Mouse (Mus musculus) heart, adult 2 months (tissue): ENCODE results near the gene Ano10. TPM values are rescaled to one million over a fixed set of nuclear protein-coding genes. Genes with fewer than 3 reads are reported as not detected.

Experiments
- DNase-seq, 2 experiments: peaks; one replicate each; pipeline ENCODE4 v3.0.0; 2021
- H3K27ac ChIP-seq: fragments of 200-600 bp; 2 replicates; pipeline ENCODE4 v1.8.1; 2022
- H3K27me3 ChIP-seq: fragments of 200-500 bp; 2 replicates; pipeline ENCODE4 v1.6.1; 2012; ENCODE audit warnings: mild to moderate bottlenecking, low read length, inconsistent platforms, mixed read lengths; ENCODE audit not compliant: control insufficient read depth, insufficient read depth
- H3K36me3 ChIP-seq: fragments of 200-500 bp; 2 replicates; pipeline ENCODE4 v1.6.1; 2012; ENCODE audit warnings: low read length, inconsistent platforms; ENCODE audit not compliant: control insufficient read depth, insufficient read depth
- H3K4me1 ChIP-seq: fragments of 200-500 bp; 2 replicates; pipeline ENCODE4 v1.6.1; 2011; ENCODE audit warnings: low read length; ENCODE audit not compliant: control insufficient read depth, insufficient read depth
- H3K4me3 ChIP-seq: fragments of 200-600 bp; 2 replicates; pipeline ENCODE4 v1.8.1; 2022
- H3K79me2 ChIP-seq: fragments of 200-500 bp; replicated peaks from 2 replicates; pipeline ENCODE4 v1.6.1; 2012; ENCODE audit warnings: mild to moderate bottlenecking, inconsistent platforms, low read length, moderate library complexity, mixed read lengths; ENCODE audit not compliant: control insufficient read depth, insufficient read depth
- H3K9ac ChIP-seq: fragments of 200-500 bp; 2 replicates; pipeline ENCODE4 v1.6.1; 2012; ENCODE audit warnings: low read depth, mild to moderate bottlenecking, control low read depth, inconsistent platforms, low read length, mixed read lengths
- CTCF ChIP-seq: fragments of 200-600 bp; IDR thresholded peaks from 2 replicates; pipeline ENCODE4 v1.8.1; 2022; ENCODE audit warnings: antibody characterized with exemption, mild to moderate bottlenecking, moderate library complexity
- EP300 ChIP-seq: fragments of 200-500 bp; IDR thresholded peaks from 2 replicates; pipeline ENCODE4 v1.6.1; 2011; ENCODE audit warnings: low read depth, low read length, control low read depth; ENCODE audit not compliant: insufficient read depth
- POLR2A ChIP-seq: fragments of 200-500 bp; IDR thresholded peaks from 2 replicates; pipeline ENCODE4 v1.6.1; 2011; ENCODE audit warnings: mild to moderate bottlenecking, low read depth, low read length, control low read depth; ENCODE audit not compliant: insufficient read depth
- WGBS: fragments of 180-500 bp; shearing (Covaris S2); methylation state at CpG from one replicate; pipeline ENCODE4 v1.1.7; 2018; 5-methylcytosine and 5-hydroxymethylcytosine counted together
- intact Hi-C: fragments of 180-260 bp; cut with DNase I; formaldehyde crosslinking; loops from one replicate; pipeline ENCODE4 v1.15.1; 2025
- polyA plus RNA-seq: library from polyadenylated mRNA; depleted of rRNA; stranded (reverse); fragments of >200 nt; gene quantifications from 2 replicates; pipeline ENCODE4 v1.2.3, GENCODE M21; 2012
- total RNA-seq, 2 experiments: library from RNA; stranded (reverse); gene quantifications; 2 replicates each; pipeline ENCODE4 v1.2.3; 2021

The Ano10 gene
- total and polyA plus RNA-seq, 3 experiments, result 167 to 214 (median 180) TPM

DNA sequence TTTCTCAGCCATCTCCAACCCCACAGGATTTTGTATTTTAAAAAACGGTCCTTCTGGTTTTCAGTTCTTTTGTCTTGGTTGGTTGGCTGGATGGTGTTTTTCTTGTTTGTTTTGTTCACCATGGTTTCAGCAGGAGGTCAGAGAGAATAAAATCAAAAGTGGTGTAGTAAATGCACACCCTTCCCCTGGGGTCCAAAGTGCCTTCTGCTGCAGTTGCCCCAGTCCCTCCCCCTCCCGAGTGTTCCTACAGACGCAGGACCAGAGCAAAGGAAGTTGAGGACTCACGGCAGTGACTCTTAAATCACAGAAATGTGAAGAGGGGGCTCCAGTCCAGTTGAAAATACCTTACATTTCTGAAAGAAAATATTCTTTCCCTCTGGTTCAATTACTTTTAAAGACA, 19.9 kb downstream of the Ano10 start:
- no peaks in the 10 kb centered on the region for H3K36me3 ChIP-seq
- no peaks in the 10 kb centered on the region for H3K27me3 ChIP-seq
- no peak overlapping the region for H3K9ac ChIP-seq
- no peaks in the 10 kb centered on the region for H3K4me1 ChIP-seq
- no peak overlapping the region for H3K4me3 ChIP-seq
- TF ChIP-seq CTCF, result no peak
- no peak for TF ChIP-seq POLR2A
- no peak for TF ChIP-seq EP300
- no peaks in the 10 kb centered on the region for H3K79me2 ChIP-seq
- intact Hi-C loops, result no loop called here
- H3K27ac ChIP-seq, result no peak overlapping the region
- DNase-seq, result no peak
- WGBS, result 69% methylated on average over 4 of the region's 4 CpGs

DNA sequence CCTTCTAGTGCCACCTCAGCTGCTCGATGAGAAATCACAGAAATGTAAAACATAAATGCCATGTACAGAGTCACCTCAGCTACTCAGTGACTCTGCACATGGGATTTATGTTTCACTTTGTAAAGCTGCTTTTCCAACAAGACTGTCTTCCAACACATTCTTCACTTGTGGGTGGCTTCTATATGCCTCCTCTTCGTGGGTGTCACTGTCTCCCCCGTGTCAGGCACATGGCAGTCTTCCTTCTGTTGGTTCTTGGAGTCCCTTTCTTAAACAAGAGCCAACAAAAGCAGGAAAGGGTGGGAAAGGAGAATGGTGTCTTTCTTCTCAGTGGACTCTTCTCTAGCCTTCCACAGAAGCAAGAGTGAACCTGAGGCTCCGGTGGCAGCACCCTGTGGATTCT, 20.3 kb downstream of the Ano10 start:
- Histone ChIP-seq H3K4me3 (no peak overlapping the region), H3K27me3 (no peaks in the 10 kb centered on the region), H3K79me2 (no peaks in the 10 kb centered on the region), H3K9ac (no peak overlapping the region), H3K27ac (no peak overlapping the region), H3K4me1 (no peaks in the 10 kb centered on the region), H3K36me3 (no peaks in the 10 kb centered on the region)
- intact Hi-C loops, result no loop called here
- 74% methylated on average over 4 of the region's 4 CpGs for WGBS
- TF ChIP-seq POLR2A (no peak), CTCF (no peak), EP300 (no peak)
- no peak for DNase-seq

DNA sequence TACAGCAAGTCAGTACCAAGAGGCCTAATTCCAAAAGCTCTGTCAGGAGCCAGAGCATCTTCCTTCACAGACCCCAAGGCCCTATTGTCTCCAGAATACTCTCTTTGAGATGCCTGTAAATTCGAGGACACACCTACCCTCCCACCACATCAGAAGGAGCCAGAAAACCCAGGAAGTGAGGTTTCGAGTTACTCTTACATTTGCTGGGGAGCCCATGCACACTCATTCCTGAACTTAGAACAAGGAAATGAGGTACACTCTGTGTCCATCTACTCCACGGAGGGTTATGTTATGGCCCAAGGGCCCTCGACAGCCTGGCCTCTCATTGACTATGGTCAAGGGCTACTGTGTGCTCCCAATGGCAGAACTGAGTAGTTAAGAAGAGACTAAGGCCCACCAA, 22.4 kb downstream of the Ano10 start:
- Histone ChIP-seq H3K79me2 (no peaks in the 10 kb centered on the region), H3K4me3 (no peak overlapping the region), H3K27me3 (no peaks in the 10 kb centered on the region), H3K9ac (no peak overlapping the region), H3K27ac (no peak overlapping the region), H3K36me3 (no peaks in the 10 kb centered on the region), H3K4me1 (no peaks in the 10 kb centered on the region)
- DNase-seq, result no peak
- intact Hi-C loops, result no loop called here
- TF ChIP-seq POLR2A (no peak), CTCF (no peak), EP300 (no peak)
- 65% methylated on average over 4 of the region's 4 CpGs for whole genome bisulfite sequencing

DNA sequence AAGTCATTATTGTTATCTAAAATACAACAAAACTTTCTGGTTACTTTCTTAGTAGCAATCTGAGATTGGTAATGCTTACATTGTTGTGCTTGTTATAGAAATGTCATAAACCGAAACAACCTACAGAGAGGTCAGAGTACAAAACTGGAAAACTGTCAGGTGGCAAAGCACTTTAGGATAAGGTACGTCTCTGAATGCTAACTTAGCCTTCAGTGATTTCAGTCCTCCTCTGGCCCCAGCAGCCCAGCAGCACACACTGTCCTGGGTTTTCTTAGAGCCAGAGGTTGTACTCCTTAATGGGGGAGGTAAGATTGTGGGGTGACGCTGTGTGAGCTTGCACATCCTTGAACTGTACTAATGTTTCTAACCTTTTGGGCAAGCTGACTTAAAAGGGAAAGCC, 22.9 kb downstream of the Ano10 start:
- no peak for DNase-seq
- Histone ChIP-seq H3K4me1 (no peaks in the 10 kb centered on the region), H3K36me3 (no peaks in the 10 kb centered on the region), H3K27ac (no peak overlapping the region), H3K4me3 (no peak overlapping the region), H3K9ac (no peak overlapping the region), H3K79me2 (no peaks in the 10 kb centered on the region), H3K27me3 (no peaks in the 10 kb centered on the region)
- no peak for TF ChIP-seq EP300
- TF ChIP-seq POLR2A, result no peak
- no peak for TF ChIP-seq CTCF
- intact Hi-C loops, result no loop called here
- 92% methylated on average over 3 of the region's 3 CpGs for WGBS

DNA sequence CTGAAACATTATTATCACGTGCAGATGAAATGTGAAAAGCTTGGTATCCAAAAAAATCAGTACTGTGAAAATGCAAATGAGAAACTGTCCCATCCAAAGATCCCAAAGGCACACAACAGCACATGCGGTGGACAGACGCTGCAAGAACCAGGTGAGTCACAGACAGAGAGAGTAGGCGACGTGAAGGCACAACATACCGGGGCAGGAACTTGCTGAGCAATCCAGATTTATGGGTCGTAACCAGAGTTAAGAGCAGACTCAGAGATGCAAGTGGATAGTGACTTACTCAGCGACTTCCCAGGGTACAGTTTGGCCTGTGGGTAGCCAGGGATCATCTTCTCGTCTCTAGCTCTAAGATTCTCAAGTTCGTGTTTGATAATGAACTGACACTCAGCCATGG, 23.3 kb downstream of the Ano10 start:
- 89% methylated on average over 10 of the region's 10 CpGs for WGBS
- no peak for DNase-seq
- no peak for TF ChIP-seq EP300
- no peak for TF ChIP-seq POLR2A
- no peak for TF ChIP-seq CTCF
- H3K27ac ChIP-seq, result no peak overlapping the region
- H3K4me1 ChIP-seq, result no peaks in the 10 kb centered on the region
- no peaks in the 10 kb centered on the region for H3K79me2 ChIP-seq
- no peaks in the 10 kb centered on the region for H3K27me3 ChIP-seq
- intact Hi-C loops, result no loop called here
- no peaks in the 10 kb centered on the region for H3K36me3 ChIP-seq
- no peak overlapping the region for H3K4me3 ChIP-seq
- no peak overlapping the region for H3K9ac ChIP-seq

DNA sequence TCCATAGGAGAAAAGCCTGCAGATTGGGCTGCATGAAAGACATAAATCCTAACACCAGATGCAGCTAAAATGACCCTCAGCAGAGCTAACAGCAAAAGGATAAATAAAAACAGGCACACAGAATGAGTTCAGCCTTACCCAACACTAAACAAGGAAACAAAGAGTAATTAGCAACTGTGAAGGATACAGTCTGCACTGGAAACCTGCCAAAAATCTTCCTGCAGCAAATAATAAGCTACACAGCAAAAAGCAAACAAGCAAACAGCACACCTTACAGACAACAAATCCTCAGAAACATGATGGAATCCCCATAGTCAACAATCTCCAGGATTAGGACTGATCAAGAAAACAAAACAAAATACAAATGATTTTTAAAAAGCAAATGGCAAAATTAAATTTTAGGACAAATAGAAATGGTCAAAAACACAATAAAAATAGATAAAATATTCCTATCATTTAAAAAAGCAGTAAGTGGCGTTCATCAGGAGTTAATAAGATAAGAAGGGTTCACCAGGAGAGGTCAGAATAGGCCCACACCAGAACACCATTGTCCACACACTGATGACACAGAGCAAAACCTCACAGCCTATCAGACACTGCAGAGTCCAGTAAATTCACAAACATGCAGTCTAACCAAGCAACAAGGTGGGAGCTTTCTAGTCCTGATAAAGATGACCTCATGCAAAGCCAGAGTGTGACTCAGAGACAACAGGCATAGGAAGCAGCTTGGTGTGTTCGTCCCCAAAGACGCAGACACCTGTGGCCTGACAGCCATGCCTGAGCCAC, 24.8 kb downstream of the Ano10 start:
- TF ChIP-seq CTCF (peak; percentile 12; the same call in 1 of the 2 replicates), EP300 (no peak)
- intact Hi-C loops, result no loop called here
- no peak for DNase-seq
- no peaks in the 10 kb centered on the region for H3K79me2 ChIP-seq
- no peak overlapping the region for H3K9ac ChIP-seq
- 85% methylated on average over 3 of the region's 3 CpGs for WGBS
- H3K27me3 ChIP-seq, result no peaks in the 10 kb centered on the region
- H3K4me3 ChIP-seq, result no peak overlapping the region
- no peaks in the 10 kb centered on the region for H3K4me1 ChIP-seq
- H3K36me3 ChIP-seq, result no peaks in the 10 kb centered on the region
- H3K27ac ChIP-seq, result no peak overlapping the region
